Mouse (Mus musculus) liver, postnatal 0 days (tissue): Measurements from ENCODE around the gene Ttc7.

Experiments
- CTCF ChIP-seq: sonication (generic); IDR thresholded peaks from 2 replicates; pipeline ENCODE4 v1.5.1; 2016; ENCODE audit warnings: antibody characterized with exemption, low read depth
- EP300 ChIP-seq: IDR thresholded peaks from 2 replicates; pipeline ENCODE4 v1.6.1; 2016; ENCODE audit warnings: antibody characterized with exemption, low read depth, mild to moderate bottlenecking

GRCm38 (mm10) chr17:87264927-87265791 is 17.5 kb upstream of the Ttc7 start:
- TF ChIP-seq CTCF = no peak
- TF ChIP-seq EP300 = no peak
